Mouse (Mus musculus): ENCODE measurements at regions not wholly inside any gene's neighbourhood (a gene's known extent, or its start where the extent isn't known, plus 50 kb on each side); places are given as distances from the start of the nearest gene placed in this dataset.
"Not testable (repeated sequence)": the region's sequence is repeated elsewhere in the genome, so short reads cannot be mapped to it uniquely, and the experiment has no call there.

DNA sequence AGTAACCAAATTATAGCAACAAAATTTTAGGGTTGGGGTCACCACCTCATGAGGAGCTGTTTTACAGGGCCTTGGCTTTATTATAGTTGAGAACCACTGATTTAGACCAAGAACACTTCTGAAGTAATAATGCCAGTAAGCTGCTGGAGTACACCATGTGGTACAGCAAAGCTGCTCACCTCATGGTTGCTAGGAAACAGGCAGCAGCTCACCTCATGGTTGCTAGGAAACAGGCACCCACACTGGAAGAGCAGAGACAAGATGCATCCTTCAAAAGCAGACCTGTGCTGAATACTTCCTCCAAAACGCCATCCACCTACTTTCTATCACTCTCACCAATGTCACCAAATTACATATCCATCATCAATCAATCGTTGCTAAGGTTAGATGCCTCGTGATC is 300.0 kb downstream of the Gxylt1 start:
- no peaks in the 10 kb centered on the region for H3K36me3 ChIP-seq
- ATAC-seq (ENCODE audit: low FRiP score, low read depth), result peak; percentile 65; the same call in 1 of the 2 replicates
- no peak overlapping the region for H3K9ac ChIP-seq
- no peak overlapping the region for H3K27ac ChIP-seq (replicated peaks)
- no peak overlapping the region for H3K4me2 ChIP-seq
- H3K27me3 ChIP-seq, result no peaks in the 10 kb centered on the region
- H3K4me3 ChIP-seq, result no peak overlapping the region
- 0 out of 2 replicates have a peak, but pooled peaks cover 4% of the 10 kb centered on the region for H3K4me1 ChIP-seq (replicated peaks)
- 74% methylated on average over 3 of the region's 3 CpGs for WGBS
- H3K9me3 ChIP-seq, result no peaks in the 10 kb centered on the region

GRCm38 (mm10) chr15:92973651-92974229 is 301.2 kb downstream of the Gxylt1 start:
- Histone ChIP-seq H3K27me3 (no peaks in the 10 kb centered on the region), H3K9ac (no peak overlapping the region), H3K9me3 (no peaks in the 10 kb centered on the region), H3K4me1 (replicated peaks) (0 out of 2 replicates have a peak, but pooled peaks cover 4% of the 10 kb centered on the region), H3K4me3 (no peak overlapping the region), H3K4me2 (no peak overlapping the region), H3K36me3 (no peaks in the 10 kb centered on the region), H3K27ac (replicated peaks) (peak overlapping the region; percentile 23)
- WGBS, result 56% methylated on average over 9 of the region's 9 CpGs
- peak; percentile 62; the same call in 1 of the 2 replicates for ATAC-seq (ENCODE audit: low FRiP score, low read depth)

DNA sequence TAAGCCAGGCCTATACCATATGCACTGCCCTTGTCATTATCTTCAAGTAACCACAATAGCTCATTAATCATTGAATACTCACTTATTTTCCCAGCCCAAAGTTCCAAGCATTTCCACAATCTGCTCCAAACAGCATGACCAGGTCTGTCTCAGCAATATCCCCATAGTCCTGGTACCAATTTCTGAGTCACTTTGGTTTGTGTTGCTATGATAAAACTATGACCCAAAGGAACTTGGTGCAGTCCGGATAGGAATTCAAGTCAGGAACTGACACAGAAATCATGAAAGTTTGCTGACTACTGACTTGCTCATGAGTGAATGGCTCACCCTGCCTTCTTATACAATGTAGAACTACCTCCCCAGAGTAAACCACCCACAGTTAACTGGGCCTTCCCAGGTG is 309.4 kb downstream of the Gxylt1 start:
- no peaks in the 10 kb centered on the region for H3K9me3 ChIP-seq
- H3K4me3 ChIP-seq, result no peak overlapping the region
- H3K9ac ChIP-seq, result no peak overlapping the region
- ATAC-seq (ENCODE audit: low FRiP score, low read depth), result no peak
- no peak overlapping the region for H3K27ac ChIP-seq (replicated peaks)
- 89% methylated on average over 1 of the region's 1 CpGs for WGBS
- H3K4me1 ChIP-seq (replicated peaks), result no peaks in the 10 kb centered on the region
- H3K4me2 ChIP-seq, result no peak overlapping the region
- H3K27me3 ChIP-seq, result no peaks in the 10 kb centered on the region
- no peaks in the 10 kb centered on the region for H3K36me3 ChIP-seq

DNA sequence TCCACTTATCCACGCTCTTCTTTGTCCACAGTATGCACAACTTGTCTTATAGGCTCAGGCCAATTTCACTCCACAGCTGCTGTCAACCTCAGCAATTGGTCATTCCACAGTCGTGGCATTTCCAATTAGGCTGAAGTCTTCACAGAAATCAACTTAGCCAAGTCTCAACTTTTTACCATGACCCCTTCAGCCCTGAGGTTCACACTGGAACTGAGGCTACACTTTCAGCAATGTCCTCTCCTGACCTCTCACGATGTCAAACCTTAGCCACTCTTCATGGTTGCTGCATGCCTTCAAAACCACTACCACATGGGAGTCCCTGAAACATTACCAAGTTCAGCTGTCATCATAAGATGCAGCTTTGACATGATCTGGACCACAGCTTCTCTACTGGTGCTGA is 310.1 kb downstream of the Gxylt1 start:
- Histone ChIP-seq H3K27me3 (no peaks in the 10 kb centered on the region), H3K9ac (no peak overlapping the region), H3K4me3 (no peak overlapping the region), H3K36me3 (no peaks in the 10 kb centered on the region), H3K27ac (replicated peaks) (no peak overlapping the region), H3K4me2 (no peak overlapping the region), H3K9me3 (no peaks in the 10 kb centered on the region), H3K4me1 (replicated peaks) (no peaks in the 10 kb centered on the region)
- 88% methylated on average over 3 of the region's 3 CpGs for WGBS
- no peak for ATAC-seq (ENCODE audit: low FRiP score, low read depth)

DNA sequence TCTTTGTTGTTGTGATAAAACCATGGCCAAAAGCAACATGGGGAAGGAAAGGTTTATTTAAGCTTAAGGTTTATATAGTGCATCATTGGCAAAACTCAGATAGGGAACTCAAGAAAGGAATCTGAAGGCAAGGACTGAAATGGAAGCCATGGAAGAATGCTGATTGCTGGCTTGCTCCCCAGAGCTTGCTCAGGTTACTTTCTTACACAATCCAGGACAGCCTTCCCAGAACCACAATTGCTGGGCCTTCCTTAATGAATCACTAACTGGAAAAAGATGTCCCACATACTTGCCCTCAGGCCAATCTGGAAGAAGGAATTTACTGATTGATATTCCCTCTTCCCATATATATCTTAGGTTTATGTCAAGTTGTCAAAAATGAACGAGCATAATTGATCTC is 310.8 kb downstream of the Gxylt1 start:
- Histone ChIP-seq H3K9me3 (no peaks in the 10 kb centered on the region), H3K27me3 (no peaks in the 10 kb centered on the region), H3K36me3 (no peaks in the 10 kb centered on the region), H3K27ac (replicated peaks) (no peak overlapping the region), H3K4me2 (no peak overlapping the region), H3K9ac (no peak overlapping the region), H3K4me3 (no peak overlapping the region), H3K4me1 (replicated peaks) (no peaks in the 10 kb centered on the region)
- WGBS, result 88% methylated on average over 1 of the region's 1 CpGs
- ATAC-seq (ENCODE audit: low FRiP score, low read depth), result no peak

- not testable (repeated sequence) for H3K4me2 ChIP-seq; H3K27ac ChIP-seq (replicated peaks); H3K9ac ChIP-seq; H3K4me3 ChIP-seq; H3K9me3 ChIP-seq; H3K36me3 ChIP-seq; ATAC-seq (ENCODE audit: low FRiP score, low read depth); H3K27me3 ChIP-seq; H3K4me1 ChIP-seq (replicated peaks)
- 89% methylated on average over 3 of the region's 3 CpGs for WGBS
These were observed 324.1 kb downstream of the Gxylt1 start for GRCm38 (mm10) chr15:92950912-92951311.

GRCm38 (mm10) chr15:92946216-92946615 is 328.8 kb downstream of the Gxylt1 start:
- no peak overlapping the region for H3K27ac ChIP-seq (replicated peaks)
- no peak for ATAC-seq (ENCODE audit: low FRiP score, low read depth)
- H3K4me3 ChIP-seq, result no peak overlapping the region
- H3K4me1 ChIP-seq (replicated peaks), result 0 out of 2 replicates have a peak, but pooled peaks cover 3% of the 10 kb centered on the region
- no peaks in the 10 kb centered on the region for H3K36me3 ChIP-seq
- no peaks in the 10 kb centered on the region for H3K27me3 ChIP-seq
- no peaks in the 10 kb centered on the region for H3K9me3 ChIP-seq
- WGBS, result 39% methylated on average over 5 of the region's 5 CpGs
- no peak overlapping the region for H3K4me2 ChIP-seq
- H3K9ac ChIP-seq, result no peak overlapping the region

DNA sequence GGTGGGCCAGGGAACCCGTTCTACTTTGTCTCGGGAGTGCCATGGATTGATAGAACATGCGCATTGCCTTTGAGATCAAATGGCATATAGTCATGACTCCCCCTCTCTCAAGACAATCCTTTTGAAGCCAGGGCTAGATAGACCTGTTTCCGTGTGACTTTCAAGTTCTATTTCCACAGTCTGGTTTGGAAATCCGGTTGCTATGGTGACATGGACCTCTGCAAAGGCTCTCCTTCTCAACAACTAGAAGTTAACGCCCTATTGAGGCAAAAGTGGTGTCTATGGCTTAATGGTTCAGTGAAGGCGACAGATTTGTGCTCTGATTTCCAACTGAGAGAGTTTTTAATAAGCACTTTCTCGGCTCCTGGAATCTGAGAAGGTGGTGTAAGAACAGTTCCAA is 371.2 kb downstream of the Gxylt1 start:
- Histone ChIP-seq H3K27me3 (no peaks in the 10 kb centered on the region), H3K4me2 (no peak overlapping the region), H3K9me3 (no peaks in the 10 kb centered on the region), H3K27ac (replicated peaks) (no peak overlapping the region), H3K4me3 (no peak overlapping the region), H3K4me1 (replicated peaks) (peaks cover 7% of the 10 kb centered on the region; the same call in 1 of the 2 replicates), H3K36me3 (no peaks in the 10 kb centered on the region), H3K9ac (no peak overlapping the region)
- WGBS, result 58% methylated on average over 8 of the region's 8 CpGs
- no peak for ATAC-seq (ENCODE audit: low FRiP score, low read depth)

- Histone ChIP-seq H3K36me3 (no peaks in the 10 kb centered on the region), H3K4me1 (replicated peaks) (no peaks in the 10 kb centered on the region), H3K9ac (no peak overlapping the region), H3K9me3 (no peaks in the 10 kb centered on the region), H3K27me3 (no peaks in the 10 kb centered on the region), H3K4me2 (no peak overlapping the region), H3K4me3 (no peak overlapping the region), H3K27ac (replicated peaks) (no peak overlapping the region)
- ATAC-seq (ENCODE audit: low FRiP score, low read depth), result no peak
- whole genome bisulfite sequencing, result 92% methylated on average over 7 of the region's 7 CpGs
These were observed 377.7 kb downstream of the Gxylt1 start for GRCm38 (mm10) chr15:92897277-92897676.

DNA sequence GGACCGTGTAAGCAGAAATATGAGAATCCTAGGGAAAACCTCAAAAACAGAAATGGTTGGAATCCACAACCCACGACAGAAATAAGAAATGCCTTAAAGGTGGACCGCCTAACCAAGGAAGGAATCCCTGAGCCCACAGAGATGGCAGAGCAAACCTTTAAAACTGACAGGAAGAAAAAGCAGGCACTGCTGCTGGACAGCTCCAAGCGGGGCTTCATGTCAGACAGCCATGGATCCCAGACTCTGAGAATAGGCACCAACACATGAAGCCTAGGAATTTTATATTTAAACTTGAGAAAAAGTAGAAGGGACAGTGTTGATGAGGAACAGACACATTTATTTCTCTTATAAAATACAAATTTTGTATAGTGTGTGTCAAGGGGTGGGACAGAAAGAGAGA is 379.1 kb downstream of the Gxylt1 start:
- Histone ChIP-seq H3K27me3 (no peaks in the 10 kb centered on the region), H3K9ac (no peak overlapping the region), H3K4me1 (replicated peaks) (no peaks in the 10 kb centered on the region), H3K4me2 (no peak overlapping the region), H3K9me3 (no peaks in the 10 kb centered on the region), H3K36me3 (no peaks in the 10 kb centered on the region), H3K4me3 (no peak overlapping the region), H3K27ac (replicated peaks) (no peak overlapping the region)
- ATAC-seq (ENCODE audit: low FRiP score, low read depth), result no peak
- WGBS, result 74% methylated on average over 4 of the region's 4 CpGs

DNA sequence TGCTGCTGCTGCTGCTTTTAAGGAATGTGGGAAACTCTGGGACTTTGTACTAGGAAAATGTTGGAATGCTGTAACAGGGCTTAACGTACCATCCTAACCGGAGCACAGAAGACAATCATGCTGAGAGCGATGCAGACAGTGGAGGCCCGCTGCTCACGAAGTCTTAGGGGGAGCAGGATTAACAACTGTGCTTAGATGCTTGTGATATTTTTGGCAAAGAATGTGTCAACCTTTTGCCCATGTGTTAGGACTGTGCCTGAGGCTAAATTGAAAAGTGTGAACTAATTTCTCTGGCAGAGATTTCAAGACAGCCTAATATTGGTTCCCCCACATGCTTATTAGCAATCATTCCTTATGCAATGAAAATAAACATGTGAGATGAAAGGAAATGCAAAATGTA is 398.5 kb downstream of the Gxylt1 start:
- Histone ChIP-seq H3K27ac (replicated peaks) (no peak overlapping the region), H3K9me3 (no peaks in the 10 kb centered on the region), H3K36me3 (no peaks in the 10 kb centered on the region), H3K4me1 (replicated peaks) (no peaks in the 10 kb centered on the region), H3K4me3 (no peak overlapping the region), H3K9ac (no peak overlapping the region), H3K4me2 (no peak overlapping the region), H3K27me3 (no peaks in the 10 kb centered on the region)
- ATAC-seq (ENCODE audit: low FRiP score, low read depth), result no peak
- WGBS, result 70% methylated on average over 5 of the region's 5 CpGs

- no peak overlapping the region for H3K4me3 ChIP-seq
- no peaks in the 10 kb centered on the region for H3K27me3 ChIP-seq
- no peak for ATAC-seq (ENCODE audit: low FRiP score, low read depth)
- no peaks in the 10 kb centered on the region for H3K4me1 ChIP-seq (replicated peaks)
- H3K36me3 ChIP-seq, result no peaks in the 10 kb centered on the region
- H3K9ac ChIP-seq, result no peak overlapping the region
- H3K4me2 ChIP-seq, result no peak overlapping the region
- H3K27ac ChIP-seq (replicated peaks), result no peak overlapping the region
- 74% methylated on average over 5 of the region's 5 CpGs for WGBS
- H3K9me3 ChIP-seq, result no peaks in the 10 kb centered on the region
These were observed 410.9 kb downstream of the Gxylt1 start for GRCm38 (mm10) chr15:92864106-92864505.

GRCm38 (mm10) chr15:92850854-92851253 is 424.1 kb downstream of the Gxylt1 start:
- Histone ChIP-seq H3K9me3 (no peaks in the 10 kb centered on the region), H3K27ac (replicated peaks) (no peak overlapping the region), H3K9ac (no peak overlapping the region), H3K4me2 (no peak overlapping the region), H3K4me3 (no peak overlapping the region), H3K36me3 (no peaks in the 10 kb centered on the region), H3K4me1 (replicated peaks) (no peaks in the 10 kb centered on the region), H3K27me3 (no peaks in the 10 kb centered on the region)
- no peak for ATAC-seq (ENCODE audit: low FRiP score, low read depth)
- 63% methylated on average over 5 of the region's 5 CpGs for whole genome bisulfite sequencing

Measured in hindbrain, embryonic 15.5 days (tissue).